Mouse (Mus musculus) limb, embryonic 13.5 days (tissue): ENCODE measurements at regions not wholly inside any gene's neighbourhood (a gene's known extent, or its start where the extent isn't known, plus 50 kb on each side); places are given as distances from the start of the nearest gene placed in this dataset.

ENCODE experiments used
- ATAC-seq: fragments of 200-750 bp; cut with Nextera tagmentation; 2 replicates; pipeline ENCODE4 v1.8.0; 2017; ENCODE audit warnings: low read depth, moderate number of reproducible peaks, moderate TSS enrichment; ENCODE audit not compliant: low FRiP score
- H3K27ac ChIP-seq: fragments of 300-500 bp; sonication (generic); 2 replicates; pipeline ENCODE4 v1.5.1; 2015; ENCODE audit warnings: inconsistent platforms, mild to moderate bottlenecking, moderate library complexity
- H3K27me3 ChIP-seq: fragments of 300-500 bp; sonication (generic); 2 replicates; pipeline ENCODE4 v1.6.1; 2015; ENCODE audit warnings: mild to moderate bottlenecking, inconsistent platforms
- H3K36me3 ChIP-seq: fragments of 300-500 bp; sonication (generic); 2 replicates; pipeline ENCODE4 v1.6.1; 2015; ENCODE audit warnings: inconsistent platforms, mild to moderate bottlenecking, moderate library complexity
- H3K4me1 ChIP-seq: fragments of 300-500 bp; sonication (generic); 2 replicates; pipeline ENCODE4 v1.6.1; 2015; ENCODE audit warnings: inconsistent platforms
- H3K4me2 ChIP-seq: fragments of 300-500 bp; sonication (generic); replicated peaks from 2 replicates; pipeline ENCODE4 v1.6.1; 2015; ENCODE audit warnings: inconsistent platforms, mild to moderate bottlenecking, moderate library complexity
- H3K4me3 ChIP-seq: fragments of 300-500 bp; sonication (generic); 2 replicates; pipeline ENCODE4 v1.5.1; 2015; ENCODE audit warnings: moderate library complexity, mild to moderate bottlenecking, inconsistent platforms
- H3K9ac ChIP-seq: fragments of 300-500 bp; sonication (generic); 2 replicates; pipeline ENCODE4 v1.6.1; 2015; ENCODE audit warnings: mild to moderate bottlenecking, inconsistent platforms
- H3K9me3 ChIP-seq: fragments of 300-500 bp; sonication (generic); 2 replicates; pipeline ENCODE4 v1.6.1; 2016; ENCODE audit warnings: inconsistent platforms
- WGBS: fragments of 180-500 bp; shearing (Covaris S2); methylation state at CpG from one replicate; pipeline ENCODE4 v1.1.7; 2015; 5-methylcytosine and 5-hydroxymethylcytosine counted together

DNA sequence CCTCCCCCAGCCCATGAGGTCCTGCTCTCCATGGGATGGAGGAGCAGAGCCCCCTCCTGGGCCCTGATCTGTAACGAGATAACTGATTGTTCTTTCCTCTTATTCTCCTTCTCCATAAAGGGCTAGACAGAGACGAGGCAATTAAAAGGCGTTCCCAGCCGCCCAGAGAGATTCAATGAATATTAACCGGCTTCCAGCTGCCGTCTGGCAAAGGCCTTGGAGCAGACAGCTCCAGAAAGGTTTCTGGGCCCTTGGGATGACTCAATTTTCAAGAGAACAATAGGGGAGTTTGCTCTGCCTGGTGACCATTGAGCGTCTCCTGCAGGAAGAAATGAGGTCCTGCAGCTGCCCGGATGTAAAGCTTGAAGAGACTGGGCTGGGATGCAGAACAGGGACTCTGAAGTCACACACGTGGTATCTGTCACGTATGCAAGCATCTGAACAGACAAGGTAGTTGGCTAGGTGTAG, 104.0 kb upstream of the Pcbd1 start:
- H3K9ac ChIP-seq, result no peak overlapping the region
- H3K27me3 ChIP-seq, result no peaks in the 10 kb centered on the region
- no peaks in the 10 kb centered on the region for H3K9me3 ChIP-seq
- ATAC-seq, result no peak
- H3K4me2 ChIP-seq, result no peak overlapping the region
- WGBS, result 14% methylated on average over 10 of the region's 10 CpGs
- no peak overlapping the region for H3K27ac ChIP-seq
- H3K4me1 ChIP-seq, result no peaks in the 10 kb centered on the region; the same call in 1 of the 2 replicates
- H3K36me3 ChIP-seq, result no peaks in the 10 kb centered on the region
- no peak overlapping the region for H3K4me3 ChIP-seq

GRCm38 (mm10) chr10:60981770-60982169, 107.4 kb upstream of the Pcbd1 start:
- WGBS, result 21% methylated on average over 6 of the region's 6 CpGs
- H3K9ac ChIP-seq, result no peak overlapping the region
- no peak overlapping the region for H3K4me3 ChIP-seq
- H3K27ac ChIP-seq, result no peak overlapping the region
- H3K36me3 ChIP-seq, result no peaks in the 10 kb centered on the region
- H3K4me1 ChIP-seq, result peaks cover 11% of the 10 kb centered on the region
- ATAC-seq, result no peak
- no peak overlapping the region for H3K4me2 ChIP-seq
- H3K9me3 ChIP-seq, result no peaks in the 10 kb centered on the region
- peaks cover 3% of the 10 kb centered on the region; the same call in 1 of the 2 replicates for H3K27me3 ChIP-seq

GRCm38 (mm10) chr10:60973615-60974014, 115.5 kb upstream of the Pcbd1 start:
- Histone ChIP-seq H3K4me3 (no peak overlapping the region), H3K27me3 (no peaks in the 10 kb centered on the region), H3K9ac (no peak overlapping the region), H3K9me3 (peaks cover 9% of the 10 kb centered on the region), H3K4me2 (no peak overlapping the region), H3K4me1 (no peaks in the 10 kb centered on the region), H3K27ac (no peak overlapping the region), H3K36me3 (no peaks in the 10 kb centered on the region)
- 58% methylated on average over 2 of the region's 2 CpGs for WGBS
- ATAC-seq, result no peak

DNA sequence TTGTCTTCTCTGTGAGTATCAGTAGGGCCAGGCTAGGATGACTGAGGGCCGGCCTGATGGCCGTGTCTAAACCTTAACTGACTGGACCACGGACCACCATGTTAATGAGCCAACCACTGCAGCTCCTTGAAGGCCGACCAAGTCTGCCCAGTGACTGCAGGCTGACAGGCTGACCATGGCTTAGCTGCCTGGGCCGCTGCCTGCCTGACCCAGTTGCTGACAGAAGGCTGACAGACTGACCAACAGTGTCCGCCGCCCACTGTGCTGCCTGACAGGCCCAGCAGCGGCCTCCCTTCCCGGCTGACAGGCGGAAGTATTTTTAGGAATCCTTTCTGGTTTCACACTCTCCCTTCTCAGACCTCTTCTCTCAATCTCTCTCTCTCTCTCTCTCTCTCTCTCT, 124.3 kb upstream of the Pcbd1 start:
- no peak overlapping the region for H3K9ac ChIP-seq
- WGBS, result 92% methylated on average over 10 of the region's 10 CpGs
- H3K4me1 ChIP-seq, result 0 out of 2 replicates have a peak, but pooled peaks cover 6% of the 10 kb centered on the region
- no peaks in the 10 kb centered on the region for H3K36me3 ChIP-seq
- H3K9me3 ChIP-seq, result no peaks in the 10 kb centered on the region
- ATAC-seq, result no peak
- no peak overlapping the region for H3K4me3 ChIP-seq
- no peaks in the 10 kb centered on the region for H3K27me3 ChIP-seq
- no peak overlapping the region for H3K27ac ChIP-seq
- no peak overlapping the region for H3K4me2 ChIP-seq

GRCm38 (mm10) chr10:60957820-60958233, 126.4 kb upstream of the Unc5b start:
- Histone ChIP-seq H3K27me3 (no peaks in the 10 kb centered on the region), H3K36me3 (no peaks in the 10 kb centered on the region), H3K9ac (no peak overlapping the region), H3K4me2 (no peak overlapping the region), H3K4me3 (no peak overlapping the region), H3K9me3 (no peaks in the 10 kb centered on the region), H3K4me1 (0 out of 2 replicates have a peak, but pooled peaks cover 5% of the 10 kb centered on the region), H3K27ac (no peak overlapping the region)
- 35% methylated on average over 17 of the region's 17 CpGs for WGBS
- ATAC-seq, result no peak

DNA sequence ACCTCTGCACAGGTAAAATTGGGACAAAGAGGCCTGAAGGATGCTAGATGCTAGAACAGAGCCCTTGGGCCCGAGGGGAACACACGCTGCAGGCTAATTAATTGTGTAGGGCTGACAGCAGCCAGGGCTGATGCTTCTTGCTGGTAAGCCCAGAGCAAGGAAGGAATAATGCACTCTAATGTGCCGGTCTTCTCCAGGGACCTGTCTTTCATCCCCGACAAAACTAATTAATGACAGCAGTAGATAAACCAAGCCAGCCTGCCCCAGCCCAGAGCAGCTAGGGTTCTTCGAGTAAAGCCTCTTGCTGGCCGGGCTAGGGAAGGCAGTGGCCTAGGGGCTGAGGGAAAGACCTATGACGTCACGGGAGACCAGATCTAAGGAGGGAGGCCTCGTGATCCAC, 124.1 kb upstream of the Unc5b start:
- no peak overlapping the region for H3K4me2 ChIP-seq
- H3K27ac ChIP-seq, result no peak overlapping the region
- no peaks in the 10 kb centered on the region for H3K36me3 ChIP-seq
- H3K27me3 ChIP-seq, result no peaks in the 10 kb centered on the region
- no peaks in the 10 kb centered on the region for H3K9me3 ChIP-seq
- 0 out of 2 replicates have a peak, but pooled peaks cover 5% of the 10 kb centered on the region for H3K4me1 ChIP-seq
- 40% methylated on average over 9 of the region's 9 CpGs for WGBS
- H3K9ac ChIP-seq, result no peak overlapping the region
- H3K4me3 ChIP-seq, result no peak overlapping the region
- no peak for ATAC-seq

GRCm38 (mm10) chr10:60952495-60952894, 121.1 kb upstream of the Unc5b start:
- Histone ChIP-seq H3K4me2 (no peak overlapping the region), H3K36me3 (no peaks in the 10 kb centered on the region), H3K9ac (no peak overlapping the region), H3K27me3 (no peaks in the 10 kb centered on the region), H3K9me3 (no peaks in the 10 kb centered on the region), H3K4me3 (no peak overlapping the region), H3K4me1 (0 out of 2 replicates have a peak, but pooled peaks cover 9% of the 10 kb centered on the region), H3K27ac (no peak overlapping the region)
- 10% methylated on average over 7 of the region's 7 CpGs for whole genome bisulfite sequencing
- no peak for ATAC-seq

DNA sequence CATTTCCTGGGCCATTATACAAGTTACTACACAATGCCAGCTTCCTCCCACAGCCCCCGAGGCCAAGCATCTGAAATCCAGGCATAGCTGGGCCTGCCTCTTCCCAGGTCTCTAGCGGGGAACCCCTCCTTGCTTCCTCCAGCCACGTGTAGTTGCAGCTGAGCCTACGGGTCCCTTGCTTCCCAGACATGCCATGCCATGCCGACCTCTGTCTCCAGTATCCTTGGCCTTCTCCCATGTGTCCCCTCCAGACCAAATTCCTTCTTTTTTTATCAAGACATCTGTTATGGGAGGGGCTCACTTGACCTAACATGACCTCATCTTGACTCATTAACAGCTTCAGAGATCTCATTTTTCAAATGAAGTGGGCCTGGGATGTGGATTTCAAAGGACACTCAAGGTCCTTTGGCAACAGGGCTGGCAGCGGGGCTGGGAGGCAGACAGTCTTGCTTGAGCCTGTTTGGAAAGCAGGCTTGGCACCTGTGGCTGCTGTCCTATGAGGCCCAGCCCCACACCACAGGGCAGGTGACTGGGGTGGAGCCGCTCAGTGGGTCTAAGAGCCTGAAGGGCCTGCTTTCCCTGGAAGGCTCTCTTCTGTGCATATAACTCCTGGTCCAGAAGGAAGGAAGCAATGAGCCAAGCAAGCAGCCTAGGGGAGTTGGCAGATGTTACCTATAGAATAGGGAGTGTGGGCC, 117.7 kb upstream of the Unc5b start:
- no peak overlapping the region for H3K4me3 ChIP-seq
- H3K36me3 ChIP-seq, result no peaks in the 10 kb centered on the region
- no peak overlapping the region for H3K9ac ChIP-seq
- H3K9me3 ChIP-seq, result no peaks in the 10 kb centered on the region
- H3K4me1 ChIP-seq, result 0 out of 2 replicates have a peak, but pooled peaks cover 9% of the 10 kb centered on the region
- 21% methylated on average over 7 of the region's 7 CpGs for WGBS
- no peaks in the 10 kb centered on the region for H3K27me3 ChIP-seq
- no peak overlapping the region for H3K4me2 ChIP-seq
- H3K27ac ChIP-seq, result no peak overlapping the region
- ATAC-seq, result no peak

- 70% methylated on average over 6 of the region's 6 CpGs for WGBS
These were observed 111.7 kb upstream of the Unc5b start for GRCm38 (mm10) chr10:60943074-60943473.

GRCm38 (mm10) chr10:60938749-60939148, 107.4 kb upstream of the Unc5b start:
- Histone ChIP-seq H3K9me3 (no peaks in the 10 kb centered on the region), H3K27me3 (peaks cover 18% of the 10 kb centered on the region), H3K9ac (no peak overlapping the region), H3K4me1 (peaks cover 11% of the 10 kb centered on the region; the same call in 1 of the 2 replicates), H3K4me2 (no peak overlapping the region), H3K27ac (no peak overlapping the region), H3K4me3 (no peak overlapping the region), H3K36me3 (no peaks in the 10 kb centered on the region)
- WGBS, result 88% methylated on average over 10 of the region's 10 CpGs
- ATAC-seq, result no peak

More at GRCm38 (mm10) chr10:60943074-60943473, 111.7 kb upstream of the Unc5b start:
- no peaks in the 10 kb centered on the region for H3K4me1 ChIP-seq
- H3K27me3 ChIP-seq, result no peaks in the 10 kb centered on the region
- H3K9ac ChIP-seq, result no peak overlapping the region
- no peak overlapping the region for H3K4me2 ChIP-seq
- no peaks in the 10 kb centered on the region for H3K9me3 ChIP-seq
- H3K27ac ChIP-seq, result no peak overlapping the region
- no peaks in the 10 kb centered on the region for H3K36me3 ChIP-seq
- no peak for ATAC-seq
- H3K4me3 ChIP-seq, result no peak overlapping the region

- Histone ChIP-seq H3K4me3 (no peak overlapping the region), H3K9me3 (no peaks in the 10 kb centered on the region), H3K4me1 (peaks cover 11% of the 10 kb centered on the region; the same call in 1 of the 2 replicates), H3K9ac (no peak overlapping the region), H3K27ac (no peak overlapping the region), H3K36me3 (no peaks in the 10 kb centered on the region), H3K27me3 (peaks cover 18% of the 10 kb centered on the region), H3K4me2 (no peak overlapping the region)
- 47% methylated on average over 7 of the region's 7 CpGs for WGBS
- ATAC-seq, result no peak
These were observed 106.1 kb upstream of the Unc5b start for GRCm38 (mm10) chr10:60937517-60937866.

DNA sequence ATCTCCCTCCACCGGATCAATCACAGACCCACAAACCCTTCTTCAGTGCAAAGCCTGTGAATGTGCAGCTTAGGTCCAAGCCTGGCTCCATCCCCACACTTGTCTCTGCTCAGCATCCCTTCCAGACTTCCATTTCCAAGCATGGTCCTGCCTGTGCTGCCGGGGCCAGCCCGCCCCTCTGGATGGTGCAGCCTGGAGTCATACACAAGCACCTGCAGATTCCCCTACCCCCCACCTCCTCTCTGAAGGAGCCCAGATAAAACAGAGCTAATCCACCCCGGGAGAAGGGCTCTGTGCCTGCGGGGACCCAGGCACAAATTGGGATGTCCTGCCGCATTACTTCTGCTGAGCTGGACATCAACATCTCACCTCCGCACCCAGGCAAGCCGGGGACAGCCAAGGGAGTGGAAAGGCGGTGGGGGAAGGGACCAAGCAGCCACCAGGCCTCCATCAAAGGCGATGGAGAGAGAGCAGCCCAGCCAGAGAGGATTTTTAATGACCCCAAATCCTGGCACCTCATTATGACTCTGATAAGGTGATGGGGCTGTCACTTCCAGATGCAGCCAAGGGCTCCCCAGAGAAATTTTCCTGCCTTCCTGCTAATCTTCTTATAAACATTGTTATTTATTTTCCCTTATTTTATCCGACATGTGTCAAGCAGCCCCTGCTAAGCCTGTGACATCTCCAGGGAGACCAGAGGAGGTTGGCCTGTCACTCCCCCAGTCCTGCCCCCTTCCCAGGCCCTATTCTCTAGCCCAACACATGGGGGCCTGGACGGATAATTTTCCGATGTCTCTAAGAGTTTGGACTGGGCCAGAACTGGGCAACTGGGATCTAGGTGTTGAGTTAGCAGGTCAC, 105.5 kb upstream of the Unc5b start:
- no peak overlapping the region for H3K27ac ChIP-seq
- no peak overlapping the region for H3K4me3 ChIP-seq
- H3K9ac ChIP-seq, result no peak overlapping the region
- H3K4me1 ChIP-seq, result peaks cover 11% of the 10 kb centered on the region; the same call in 1 of the 2 replicates
- 10% methylated on average over 13 of the region's 13 CpGs for whole genome bisulfite sequencing
- H3K27me3 ChIP-seq, result peaks cover 18% of the 10 kb centered on the region
- no peaks in the 10 kb centered on the region for H3K36me3 ChIP-seq
- ATAC-seq, result no peak
- no peak overlapping the region for H3K4me2 ChIP-seq
- H3K9me3 ChIP-seq, result no peaks in the 10 kb centered on the region
